Mouse (Mus musculus) layer of hippocampus, adult 2 months (tissue): ENCODE data around the gene Npas2. TPM values are rescaled to one million over a fixed set of nuclear protein-coding genes. Genes with fewer than 3 reads are reported as not detected.
A peak's percentile ranks its signal among the peaks of the same experiment; 100 is the strongest.

Experiments
- DNase-seq, 2 experiments: peaks; one replicate each; pipeline ENCODE4 v3.0.0; 2022; ENCODE audit warnings: low spot score in 2 of 2
- H3K27ac ChIP-seq: fragments of 200-600 bp; 2 replicates; pipeline ENCODE4 v1.8.1; 2022
- H3K4me3 ChIP-seq: fragments of 200-600 bp; 2 replicates; pipeline ENCODE4 v1.8.1; 2022; ENCODE audit warnings: mild to moderate bottlenecking
- CTCF ChIP-seq: fragments of 200-600 bp; conservative IDR thresholded peaks from 2 replicates; pipeline ENCODE4 v1.8.1; 2022; ENCODE audit warnings: antibody characterized with exemption, mild to moderate bottlenecking, moderate library complexity
- total RNA-seq, 2 experiments: library from RNA; stranded (reverse); gene quantifications; 2 replicates each; pipeline ENCODE4 v1.2.3; 2021

Gene Npas2
- total RNA-seq, 2 experiments from 2014 or later = 35.7 to 36.3 TPM

- H3K4me3 ChIP-seq = peak within 1 kb of the TSS; percentile 89
- peak; percentile 98 to 99 for DNase-seq
- no peak for TF ChIP-seq CTCF
- H3K27ac ChIP-seq = peak within 1 kb of the TSS; percentile 97
Measured at GRCm38 (mm10) chr1:39367601-39368266, 174.2 kb downstream of the Npas2 start, which contains the start of gene Rpl31. Gene Rpl31, plus strand, starts transcription at chr1:39367842.

- TF ChIP-seq CTCF = no peak
- no peak for DNase-seq
Measured at GRCm38 (mm10) chr1:39368267-39368841, 174.8 kb downstream of the Npas2 start.

GRCm38 (mm10) chr1:39370431-39370830, 176.9 kb downstream of the Npas2 start:
- Histone ChIP-seq H3K4me3 (no peak overlapping the region), H3K27ac (no peak overlapping the region)
- TF ChIP-seq CTCF = no peak
- DNase-seq = no peak

More at GRCm38 (mm10) chr1:39368267-39368841, 174.8 kb downstream of the Npas2 start:
- peak overlapping the region; percentile 89 for H3K4me3 ChIP-seq
- peak overlapping the region; percentile 97 for H3K27ac ChIP-seq

DNA sequence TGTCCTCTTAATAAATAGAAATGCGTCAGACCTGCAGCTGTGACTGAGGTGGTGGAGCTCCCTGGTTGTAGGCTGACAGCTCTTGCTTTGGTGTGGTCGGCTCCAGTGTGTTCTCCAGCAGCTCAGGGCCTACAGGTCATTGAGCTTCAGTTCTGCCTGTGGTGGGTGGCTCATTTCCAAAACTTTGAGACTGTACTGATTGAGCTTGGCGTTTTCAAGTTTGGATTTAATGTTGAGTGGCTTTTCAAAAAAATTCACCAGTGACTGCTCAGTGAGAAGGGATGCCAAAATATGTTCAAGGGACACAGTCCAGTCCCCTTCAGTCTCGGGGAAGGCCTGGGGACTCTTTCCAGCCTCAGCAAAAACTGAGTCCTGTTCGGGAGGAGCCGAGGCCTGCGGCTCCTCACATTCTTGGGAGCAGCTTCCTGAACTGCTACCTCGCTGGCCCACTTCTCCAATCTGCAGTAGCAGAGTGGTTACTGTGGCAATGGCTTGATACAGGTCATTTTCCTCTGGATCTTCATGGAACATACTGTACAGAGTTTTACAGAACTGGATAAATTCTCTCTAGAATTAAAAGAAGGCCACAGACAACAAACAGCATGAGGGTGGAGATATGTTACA, 178.8 kb downstream of the Npas2 start:
- no peak for TF ChIP-seq CTCF

GRCm38 (mm10) chr1:39373378-39373777, 179.8 kb downstream of the Npas2 start:
- Histone ChIP-seq H3K27ac (no peak overlapping the region; the same call in 1 of the 2 replicates), H3K4me3 (no peak overlapping the region)
- TF ChIP-seq CTCF = no peak
- DNase-seq = no peak

More for the DNA sequence above, 178.8 kb downstream of the Npas2 start:
- DNase-seq = no peak
- no peak overlapping the region for H3K4me3 ChIP-seq
- no peak overlapping the region for H3K27ac ChIP-seq

DNA sequence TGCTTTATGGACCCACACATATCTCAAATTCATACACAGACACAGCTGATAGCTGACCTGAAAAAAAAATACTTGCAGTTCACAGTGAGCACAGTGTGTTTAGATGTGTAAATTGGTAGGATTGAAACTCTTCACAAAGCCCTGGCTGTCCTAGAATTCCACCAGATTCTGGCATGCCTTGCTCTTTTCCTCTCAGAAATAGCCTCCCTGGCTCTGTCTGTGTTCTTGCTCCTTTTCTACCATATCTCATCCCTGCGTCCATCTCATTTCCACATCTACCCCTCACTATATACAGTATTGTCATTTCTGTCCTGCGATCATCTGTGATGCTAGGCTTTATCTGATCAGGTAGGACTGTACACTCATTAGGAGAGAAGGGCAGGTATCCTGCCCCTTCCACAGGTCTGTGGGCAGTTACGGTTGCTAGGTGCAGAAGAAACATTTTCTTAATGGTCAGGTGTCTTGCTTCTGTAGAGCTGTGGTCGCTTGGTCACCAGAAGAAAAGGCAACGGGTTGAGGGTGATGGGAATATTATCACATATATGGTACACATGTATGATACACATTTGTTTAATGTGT, 180.8 kb downstream of the Npas2 start:
- Histone ChIP-seq H3K4me3 (no peak overlapping the region), H3K27ac (peak overlapping the region; percentile 33; the same call in 1 of the 2 replicates)
- no peak for TF ChIP-seq CTCF
- no peak for DNase-seq

DNA sequence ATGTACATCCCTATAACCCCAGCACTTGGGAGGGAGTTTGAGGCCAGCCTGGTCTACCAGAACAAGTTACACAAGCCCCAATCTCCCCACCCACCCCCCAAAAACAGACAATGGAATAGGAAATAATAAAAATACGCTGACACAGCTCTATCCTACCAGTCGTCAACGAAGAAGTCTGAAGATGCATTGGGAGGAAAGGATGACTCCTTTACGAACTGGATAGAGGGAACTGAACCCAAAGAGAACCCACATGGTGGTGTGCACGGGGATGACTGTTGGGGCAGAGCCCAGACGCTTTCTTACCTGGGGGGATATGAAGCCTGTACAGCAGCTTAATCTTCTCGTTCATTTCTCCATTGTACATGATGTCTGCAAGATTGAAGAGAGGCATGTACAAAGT, 182.6 kb downstream of the Npas2 start:
- no peak overlapping the region for H3K4me3 ChIP-seq
- TF ChIP-seq CTCF = no peak
- DNase-seq = no peak
- no peak overlapping the region for H3K27ac ChIP-seq

GRCm38 (mm10) chr1:39376726-39377240, 183.3 kb downstream of the Npas2 start:
- Histone ChIP-seq H3K4me3 (no peak overlapping the region), H3K27ac (no peak overlapping the region)
- TF ChIP-seq CTCF = no peak
- no peak for DNase-seq

DNA sequence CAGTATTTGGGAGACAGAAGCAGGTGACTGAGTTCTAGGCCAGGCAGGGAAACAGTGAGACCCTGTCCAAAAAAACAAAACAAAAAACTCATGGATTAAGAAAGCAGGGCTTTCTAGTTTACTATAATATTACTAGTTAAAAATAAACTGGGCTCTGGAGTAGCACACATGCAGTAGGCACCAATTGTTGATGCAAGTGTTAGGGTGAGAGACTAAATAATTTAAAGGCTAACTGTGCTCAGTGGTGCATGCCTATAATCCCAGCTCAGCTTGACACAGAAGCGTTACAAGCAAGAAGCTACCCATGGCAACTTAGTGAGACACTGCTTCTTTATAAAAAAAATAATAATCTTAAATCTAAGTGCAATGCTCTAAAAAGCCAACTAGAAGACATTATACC, 185.0 kb downstream of the Npas2 start:
- H3K4me3 ChIP-seq = no peak overlapping the region
- no peak overlapping the region for H3K27ac ChIP-seq
- DNase-seq = no peak
- no peak for TF ChIP-seq CTCF

- Histone ChIP-seq H3K27ac (no peak overlapping the region), H3K4me3 (no peak overlapping the region)
- DNase-seq = no peak
- TF ChIP-seq CTCF = no peak
Measured at GRCm38 (mm10) chr1:39379021-39379420, 185.5 kb downstream of the Npas2 start.

DNA sequence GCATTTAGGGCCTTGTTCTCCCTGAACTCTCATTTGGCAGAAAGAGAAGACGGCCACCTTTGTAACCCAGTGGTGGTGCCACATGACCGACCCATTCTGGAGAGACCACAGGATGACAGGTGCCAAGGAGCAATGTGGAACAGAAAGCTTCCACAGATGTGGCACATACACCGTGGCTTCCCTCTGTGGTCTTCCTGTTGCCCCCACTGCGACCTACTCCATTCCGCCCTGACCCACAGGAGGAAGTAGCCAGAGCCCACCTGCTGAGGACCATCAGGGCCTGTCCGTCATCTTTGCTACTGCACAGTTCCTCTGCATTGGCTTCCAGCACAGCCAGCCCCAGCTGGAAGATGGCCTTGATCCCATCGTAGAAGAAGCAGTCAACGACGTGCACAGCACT, 187.5 kb downstream of the Npas2 start:
- TF ChIP-seq CTCF = no peak
- Histone ChIP-seq H3K4me3 (no peak overlapping the region), H3K27ac (no peak overlapping the region)
- DNase-seq = no peak

DNA sequence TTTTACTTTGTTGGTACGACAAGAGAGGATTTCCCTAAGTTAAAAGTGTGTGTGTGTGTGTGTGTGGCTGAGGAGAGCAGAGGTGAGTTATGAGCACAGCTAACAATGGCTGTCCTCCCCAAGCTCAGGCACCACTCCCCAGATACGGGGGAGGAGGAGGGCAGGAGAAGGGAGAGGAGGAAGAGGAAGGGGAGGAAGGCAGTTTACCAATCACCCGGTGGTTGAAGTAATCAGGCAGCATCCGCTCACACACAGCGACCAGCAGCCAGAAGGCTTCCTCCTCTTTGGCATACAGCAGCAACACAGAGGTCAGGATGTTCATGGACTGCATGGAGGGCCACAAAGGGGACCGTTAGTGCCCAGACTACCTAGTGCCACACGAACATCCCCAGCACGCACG, 191.4 kb downstream of the Npas2 start:
- no peak for TF ChIP-seq CTCF
- H3K27ac ChIP-seq = no peak overlapping the region
- DNase-seq = no peak
- H3K4me3 ChIP-seq = no peak overlapping the region

DNA sequence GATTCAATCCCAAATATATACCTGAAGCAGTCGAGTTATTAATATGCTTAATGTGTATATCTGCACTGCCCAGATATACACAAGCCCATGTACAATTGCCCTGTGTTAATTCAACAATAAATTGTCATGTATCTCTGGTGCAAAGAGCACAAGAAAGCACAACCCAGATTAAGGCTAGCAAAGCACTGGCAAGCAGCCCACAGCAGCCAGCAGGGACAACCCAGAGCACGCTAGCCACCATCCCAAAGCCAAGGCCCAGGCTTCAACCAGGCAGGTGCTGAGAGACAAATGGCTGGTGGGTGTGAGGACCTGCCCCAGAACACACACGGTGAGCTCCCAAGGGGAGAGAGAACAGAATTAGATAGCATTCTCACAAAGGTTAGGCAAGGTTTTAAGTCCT, 192.9 kb downstream of the Npas2 start:
- Histone ChIP-seq H3K27ac (no peak overlapping the region), H3K4me3 (no peak overlapping the region)
- TF ChIP-seq CTCF = no peak
- no peak for DNase-seq
